Mouse (Mus musculus) liver, embryonic 13.5 days (tissue): ENCODE results near the gene Coch. TPM values are rescaled to one million over a fixed set of nuclear protein-coding genes. Genes with fewer than 3 reads are reported as not detected.
"Not testable (repeated sequence)": the region's sequence is repeated elsewhere in the genome, so short reads cannot be mapped to it uniquely, and the experiment has no call there.

Experiments
- ATAC-seq: fragments of 200-750 bp; cut with Nextera tagmentation; 2 replicates; pipeline ENCODE4 v1.8.0; 2017; ENCODE audit warnings: low read depth, mild to moderate bottlenecking, moderate number of reproducible peaks, moderate library complexity
- DNase-seq: peaks from one replicate; pipeline ENCODE4 v3.0.0; 2022
- H3K27ac ChIP-seq: fragments of 300-500 bp; sonication (generic); 2 replicates; pipeline ENCODE4 v1.5.1; 2015; ENCODE audit warnings: moderate library complexity, mild to moderate bottlenecking, inconsistent platforms
- H3K27me3 ChIP-seq: fragments of 300-500 bp; sonication (generic); 2 replicates; pipeline ENCODE4 v1.6.1; 2015; ENCODE audit warnings: mild to moderate bottlenecking, inconsistent platforms
- H3K36me3 ChIP-seq: fragments of 300-500 bp; sonication (generic); 2 replicates; pipeline ENCODE4 v1.6.1; 2015; ENCODE audit warnings: mild to moderate bottlenecking, inconsistent platforms
- H3K4me1 ChIP-seq: fragments of 300-500 bp; sonication (generic); replicated peaks from 2 replicates; pipeline ENCODE4 v1.6.1; 2015; ENCODE audit warnings: inconsistent platforms
- H3K4me2 ChIP-seq: fragments of 300-500 bp; sonication (generic); 2 replicates; pipeline ENCODE4 v1.6.1; 2015; ENCODE audit warnings: inconsistent platforms, mild to moderate bottlenecking, moderate library complexity
- H3K4me3 ChIP-seq: fragments of 300-500 bp; sonication (generic); replicated peaks from 2 replicates; pipeline ENCODE4 v1.5.1; 2015; ENCODE audit warnings: mild to moderate bottlenecking, inconsistent platforms
- H3K9ac ChIP-seq: fragments of 300-500 bp; sonication (generic); 2 replicates; pipeline ENCODE4 v1.6.1; 2015; ENCODE audit warnings: mild to moderate bottlenecking, inconsistent platforms
- H3K9me3 ChIP-seq: fragments of 300-500 bp; sonication (generic); replicated peaks from 2 replicates; pipeline ENCODE4 v1.6.1; 2016; ENCODE audit warnings: inconsistent platforms
- WGBS: fragments of 180-500 bp; shearing (Covaris S2); methylation state at CpG from one replicate; pipeline ENCODE4 v1.1.7; 2015; ENCODE audit not compliant: insufficient replicate concordance; 5-methylcytosine and 5-hydroxymethylcytosine counted together
- polyA plus RNA-seq: library from polyadenylated mRNA; unstranded; fragments of >200 nt; fragmentation: Nextera tagmentation; extraction: Ambion mirVana; gene quantifications from 2 replicates; pipeline ENCODE4 v1.2.1, GENCODE M21; 2015

The Coch gene
- polyA plus RNA-seq, result 0.13 and 0.15 TPM in 2 replicates

DNA sequence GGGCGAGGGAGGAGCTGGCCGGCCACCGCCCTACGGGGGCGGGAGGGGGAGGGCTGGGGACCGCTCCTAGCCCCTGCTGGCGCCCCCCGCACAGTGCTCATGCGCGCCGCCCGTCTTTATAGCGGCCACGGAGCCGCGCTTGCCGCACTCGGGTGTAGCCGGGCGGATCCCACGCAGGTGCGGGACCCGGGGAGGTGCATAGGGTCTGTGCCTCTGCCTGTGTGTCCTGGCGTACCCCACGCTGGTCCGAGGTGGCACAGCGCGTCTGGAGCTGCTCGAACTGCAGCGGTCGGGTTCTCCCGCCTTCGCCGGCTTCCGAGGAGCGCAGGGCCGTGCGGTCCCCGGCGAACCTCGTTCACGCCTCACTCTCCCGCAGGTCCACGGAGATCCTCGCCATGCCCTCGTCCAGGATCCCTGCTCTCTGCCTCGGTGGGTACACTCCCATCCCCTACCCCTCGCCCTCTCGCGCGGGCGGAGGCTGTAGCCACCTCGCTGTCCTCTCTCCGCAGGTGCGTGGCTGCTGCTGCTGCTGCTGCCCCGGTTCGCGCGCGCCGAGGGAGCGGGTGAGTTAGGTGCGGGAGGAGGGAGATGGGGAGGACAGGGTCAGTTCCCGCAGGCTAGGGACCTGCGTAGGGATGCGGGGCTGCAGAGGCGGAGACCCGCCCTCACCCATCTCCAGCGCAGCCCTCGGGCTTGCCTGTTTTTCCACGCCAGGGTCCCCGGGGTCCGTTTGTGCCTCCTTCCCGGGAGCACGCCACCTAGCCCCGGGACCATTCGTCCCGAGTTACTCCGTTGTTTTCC is at the start of gene Coch:
Coch (plus strand) TSS at position 113 of the 801 bp plus-strand sequence.
- under 1% methylated on average over 76 of the region's 79 CpGs for WGBS
- no peaks in the 10 kb centered on the region for H3K9me3 ChIP-seq
- peak within 1 kb of the TSS; percentile 76 for H3K4me2 ChIP-seq
- H3K27ac ChIP-seq, result no peak within 1 kb of the TSS
- ATAC-seq, result no peak; the same call in 1 of the 2 replicates
- H3K4me3 ChIP-seq, result peak within 1 kb of the TSS; percentile 57
- H3K4me1 ChIP-seq, result peaks cover 17% of the 10 kb centered on the region
- H3K27me3 ChIP-seq, result peaks cover 73% of the 10 kb centered on the region
- DNase-seq, result no peak
- H3K36me3 ChIP-seq, result no peaks in the 10 kb centered on the region
- no peak within 1 kb of the TSS for H3K9ac ChIP-seq

GRCm38 (mm10) chr12:51543402-51543960 is 49.7 kb upstream of the Coch start:
- no peak for DNase-seq
- Histone ChIP-seq H3K27ac (no peak overlapping the region), H3K9ac (no peak overlapping the region), H3K4me3 (no peak overlapping the region), H3K9me3 (no peaks in the 10 kb centered on the region; the same call in 1 of the 2 replicates), H3K4me1 (no peaks in the 10 kb centered on the region), H3K4me2 (no peak overlapping the region), H3K27me3 (no peaks in the 10 kb centered on the region), H3K36me3 (no peaks in the 10 kb centered on the region)
- WGBS, result 35% methylated on average over 9 of the region's 9 CpGs
- ATAC-seq, result no peak

- H3K4me1 ChIP-seq, result no peaks in the 10 kb centered on the region
- ATAC-seq, result no peak
These were observed 38.1 kb upstream of the Coch start for GRCm38 (mm10) chr12:51555041-51555440.

GRCm38 (mm10) chr12:51561416-51561815 is 31.7 kb upstream of the Coch start:
- H3K27me3 ChIP-seq, result no peaks in the 10 kb centered on the region
- WGBS, result 72% methylated on average over 9 of the region's 9 CpGs
- no peak overlapping the region for H3K9ac ChIP-seq
- DNase-seq, result no peak
- no peaks in the 10 kb centered on the region for H3K36me3 ChIP-seq
- no peaks in the 10 kb centered on the region for H3K9me3 ChIP-seq
- ATAC-seq, result no peak
- H3K4me3 ChIP-seq, result no peak overlapping the region
- no peaks in the 10 kb centered on the region for H3K4me1 ChIP-seq
- H3K4me2 ChIP-seq, result no peak overlapping the region
- H3K27ac ChIP-seq, result no peak overlapping the region

More at GRCm38 (mm10) chr12:51555041-51555440, 38.1 kb upstream of the Coch start:
- 64% methylated on average over 1 of the region's 1 CpGs for WGBS
- H3K27me3 ChIP-seq, result no peaks in the 10 kb centered on the region
- H3K9me3 ChIP-seq, result no peaks in the 10 kb centered on the region
- H3K9ac ChIP-seq, result no peak overlapping the region
- H3K4me3 ChIP-seq, result no peak overlapping the region
- no peak for DNase-seq
- H3K36me3 ChIP-seq, result no peaks in the 10 kb centered on the region
- no peak overlapping the region for H3K4me2 ChIP-seq
- H3K27ac ChIP-seq, result no peak overlapping the region

GRCm38 (mm10) chr12:51567225-51567624 is 25.9 kb upstream of the Coch start:
- peak; percentile 64 for ATAC-seq
- H3K9me3 ChIP-seq, result no peaks in the 10 kb centered on the region

GRCm38 (mm10) chr12:51569472-51569871 is 23.7 kb upstream of the Coch start:
- Histone ChIP-seq H3K4me1 (peaks cover 12% of the 10 kb centered on the region), H3K9me3 (no peaks in the 10 kb centered on the region), H3K27me3 (no peaks in the 10 kb centered on the region), H3K4me2 (no peak overlapping the region), H3K27ac (no peak overlapping the region), H3K36me3 (no peaks in the 10 kb centered on the region), H3K4me3 (no peak overlapping the region), H3K9ac (no peak overlapping the region)
- ATAC-seq, result no peak
- DNase-seq, result no peak
- WGBS, result 54% methylated on average over 8 of the region's 8 CpGs

More at GRCm38 (mm10) chr12:51567225-51567624, 25.9 kb upstream of the Coch start:
- no peaks in the 10 kb centered on the region for H3K36me3 ChIP-seq
- H3K4me1 ChIP-seq, result peaks cover 12% of the 10 kb centered on the region
- DNase-seq, result peak; percentile 40
- WGBS, result 23% methylated on average over 7 of the region's 7 CpGs
- no peaks in the 10 kb centered on the region for H3K27me3 ChIP-seq
- no peak overlapping the region for H3K4me3 ChIP-seq
- H3K9ac ChIP-seq, result no peak overlapping the region
- no peak overlapping the region for H3K27ac ChIP-seq
- no peak overlapping the region for H3K4me2 ChIP-seq

- peaks cover 12% of the 10 kb centered on the region for H3K4me1 ChIP-seq
These were observed 23.2 kb upstream of the Coch start for GRCm38 (mm10) chr12:51569944-51570343.

DNA sequence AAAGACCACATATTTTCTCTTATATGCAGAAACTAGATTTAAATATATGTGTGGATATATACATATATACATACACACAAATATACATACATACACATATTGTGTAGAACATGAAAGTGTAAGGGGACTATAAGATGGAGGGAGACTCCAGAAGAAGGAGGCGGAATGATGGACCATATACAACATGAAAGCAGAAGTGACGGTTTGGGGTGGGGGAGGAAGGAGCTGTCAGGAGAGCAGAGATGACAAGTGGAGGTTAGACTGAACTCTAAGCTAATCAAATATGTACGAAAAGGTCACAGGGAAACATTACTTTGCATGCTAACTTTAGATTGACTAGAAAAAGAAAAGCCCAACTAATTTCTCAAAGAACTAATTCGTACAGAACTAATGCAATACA is 20.5 kb upstream of the Coch start:
- peaks cover 4% of the 10 kb centered on the region for H3K4me1 ChIP-seq
- H3K27me3 ChIP-seq, result no peaks in the 10 kb centered on the region
- H3K36me3 ChIP-seq, result no peaks in the 10 kb centered on the region
- no peaks in the 10 kb centered on the region for H3K9me3 ChIP-seq
- DNase-seq (no peak), ATAC-seq (no peak)
- 47% methylated on average over 4 of the region's 4 CpGs for WGBS
- no peak overlapping the region for H3K4me2 ChIP-seq
- H3K4me3 ChIP-seq, result no peak overlapping the region
- no peak overlapping the region for H3K27ac ChIP-seq
- H3K9ac ChIP-seq, result no peak overlapping the region

More at GRCm38 (mm10) chr12:51569944-51570343, 23.2 kb upstream of the Coch start:
- DNase-seq (no peak), ATAC-seq (no peak)
- H3K27ac ChIP-seq, result no peak overlapping the region
- H3K4me2 ChIP-seq, result no peak overlapping the region
- no peaks in the 10 kb centered on the region for H3K36me3 ChIP-seq
- no peaks in the 10 kb centered on the region for H3K27me3 ChIP-seq
- H3K9ac ChIP-seq, result no peak overlapping the region
- no peak overlapping the region for H3K4me3 ChIP-seq
- no peaks in the 10 kb centered on the region for H3K9me3 ChIP-seq
- 57% methylated on average over 7 of the region's 7 CpGs for WGBS

DNA sequence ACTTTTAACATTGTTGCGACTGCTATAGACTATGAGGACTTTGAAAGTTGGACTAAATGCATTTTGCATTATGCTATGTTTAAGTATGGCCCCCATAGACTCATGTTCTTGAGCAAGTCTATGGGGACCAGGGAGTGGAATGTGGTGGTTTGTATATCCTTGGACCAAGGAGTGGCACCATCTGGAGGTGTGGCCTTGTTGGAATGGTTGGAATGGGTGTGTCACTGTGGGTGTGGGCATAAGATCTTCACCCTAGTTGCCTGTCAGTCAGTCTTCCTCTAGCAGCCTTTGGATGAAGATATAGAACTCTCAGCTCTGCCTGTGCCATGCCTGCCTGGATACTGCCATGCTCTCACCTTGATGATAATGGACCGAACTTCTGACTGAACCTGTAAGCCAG is 15.3 kb upstream of the Coch start:
- not testable (repeated sequence) for H3K4me2 ChIP-seq, H3K4me1 ChIP-seq, H3K27ac ChIP-seq, H3K9ac ChIP-seq, H3K4me3 ChIP-seq, H3K9me3 ChIP-seq, ATAC-seq, DNase-seq, H3K36me3 ChIP-seq, H3K27me3 ChIP-seq
- 73% methylated on average over 2 of the region's 2 CpGs for WGBS

GRCm38 (mm10) chr12:51589263-51589662 is 3.9 kb upstream of the Coch start:
- no peak overlapping the region for H3K4me2 ChIP-seq
- H3K36me3 ChIP-seq, result no peaks in the 10 kb centered on the region
- no peak for ATAC-seq
- no peak for DNase-seq
- H3K4me1 ChIP-seq, result peaks cover 15% of the 10 kb centered on the region
- WGBS, result 58% methylated on average over 5 of the region's 5 CpGs
- peaks cover 45% of the 10 kb centered on the region for H3K27me3 ChIP-seq
- H3K9me3 ChIP-seq, result no peaks in the 10 kb centered on the region
- no peak overlapping the region for H3K4me3 ChIP-seq
- no peak overlapping the region for H3K27ac ChIP-seq
- H3K9ac ChIP-seq, result no peak overlapping the region

DNA sequence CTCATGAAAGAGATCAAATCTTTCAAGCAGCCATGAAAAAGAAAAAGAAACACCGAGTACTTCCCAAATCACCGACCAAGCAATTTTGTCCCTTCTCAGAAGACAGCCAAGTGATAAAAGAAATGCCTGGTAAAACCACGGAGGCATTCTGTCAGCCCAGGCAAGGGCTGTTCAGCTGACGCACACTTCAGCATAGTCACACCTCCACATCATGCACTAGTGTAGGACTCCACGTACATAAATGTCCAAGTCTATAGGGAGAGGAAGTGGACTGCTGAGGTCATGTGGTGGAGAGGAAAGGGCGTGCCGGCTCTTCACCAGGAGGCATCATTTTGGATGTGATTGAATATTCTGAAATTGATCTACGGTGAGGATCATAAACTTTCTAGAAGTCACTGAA is 1.2 kb upstream of the Coch start:
- ATAC-seq (no peak), DNase-seq (no peak)
- Histone ChIP-seq H3K9ac (no peak overlapping the region), H3K27ac (no peak overlapping the region), H3K36me3 (no peaks in the 10 kb centered on the region), H3K27me3 (peaks cover 72% of the 10 kb centered on the region), H3K4me2 (no peak overlapping the region), H3K4me1 (peaks cover 17% of the 10 kb centered on the region), H3K4me3 (no peak overlapping the region), H3K9me3 (no peaks in the 10 kb centered on the region)
- 45% methylated on average over 8 of the region's 8 CpGs for WGBS

- no peak for ATAC-seq
- no peaks in the 10 kb centered on the region for H3K9me3 ChIP-seq
- no peak overlapping the region for H3K27ac ChIP-seq
- peaks cover 17% of the 10 kb centered on the region for H3K4me1 ChIP-seq
- peak overlapping the region; percentile 57 for H3K4me3 ChIP-seq
- 2% methylated on average over 16 of the region's 21 CpGs for WGBS
- H3K9ac ChIP-seq, result no peak overlapping the region
- H3K4me2 ChIP-seq, result peak overlapping the region; percentile 76
- H3K27me3 ChIP-seq, result peaks cover 73% of the 10 kb centered on the region
- no peaks in the 10 kb centered on the region for H3K36me3 ChIP-seq
- no peak for DNase-seq
These were observed 283 bp upstream of the Coch start for GRCm38 (mm10) chr12:51592888-51593228.
